Mouse (Mus musculus) midbrain, postnatal 0 days (tissue): ENCODE results near the gene Azgp1. TPM values are rescaled to one million over a fixed set of nuclear protein-coding genes. Genes with fewer than 3 reads are reported as not detected.
"Not testable (repeated sequence)": the region's sequence is repeated elsewhere in the genome, so short reads cannot be mapped to it uniquely, and the experiment has no call there.

Experiments used
- ATAC-seq: fragments of 200-750 bp; cut with Nextera tagmentation; 2 replicates; pipeline ENCODE4 v1.8.0; 2017; ENCODE audit warnings: moderate number of reproducible peaks, mild to moderate bottlenecking, moderate TSS enrichment, moderate library complexity; ENCODE audit not compliant: low FRiP score
- DNase-seq: peaks from one replicate; pipeline ENCODE4 v3.0.0-alpha.2; 2015; ENCODE audit warnings: low spot score
- H3K27ac ChIP-seq: fragments of 300-500 bp; sonication (generic); 2 replicates; pipeline ENCODE4 v1.5.1; 2014; ENCODE audit warnings: low read depth, mild to moderate bottlenecking, low read length, mixed read lengths
- H3K27me3 ChIP-seq: fragments of 300-500 bp; sonication (generic); 2 replicates; pipeline ENCODE4 v1.6.1; 2014; ENCODE audit warnings: low read length, control low read depth, mixed read lengths; ENCODE audit not compliant: insufficient read depth
- H3K36me3 ChIP-seq: fragments of 300-500 bp; sonication (generic); 2 replicates; pipeline ENCODE4 v1.6.1; 2014; ENCODE audit warnings: low read length, control low read depth, mixed read lengths; ENCODE audit not compliant: insufficient read depth
- H3K4me1 ChIP-seq: fragments of 300-500 bp; sonication (generic); 2 replicates; pipeline ENCODE4 v1.6.1; 2014; ENCODE audit warnings: mild to moderate bottlenecking, control low read depth, antibody characterized with exemption, low read length, mixed read lengths; ENCODE audit not compliant: insufficient read depth
- H3K4me2 ChIP-seq: fragments of 300-500 bp; sonication (generic); 2 replicates; pipeline ENCODE4 v1.6.1; 2014; ENCODE audit warnings: low read depth, mild to moderate bottlenecking, low read length, mixed read lengths; ENCODE audit not compliant: poor library complexity, severe bottlenecking
- H3K4me3 ChIP-seq: fragments of 300-500 bp; sonication (generic); 2 replicates; pipeline ENCODE4 v1.5.1; 2014; ENCODE audit warnings: low read depth, mild to moderate bottlenecking, low read length, moderate library complexity
- H3K9ac ChIP-seq: fragments of 300-500 bp; sonication (generic); replicated peaks from 2 replicates; pipeline ENCODE4 v1.6.1; 2014; ENCODE audit warnings: mild to moderate bottlenecking, low read length, moderate library complexity, mixed read lengths; ENCODE audit not compliant: poor library complexity, severe bottlenecking
- H3K9me3 ChIP-seq: fragments of 300-500 bp; sonication (generic); 2 replicates; pipeline ENCODE4 v1.6.1; 2016; ENCODE audit warnings: low read length, control low read depth
- CTCF ChIP-seq: IDR thresholded peaks from 2 replicates; pipeline ENCODE4 v1.5.1; 2016; ENCODE audit warnings: antibody characterized with exemption, mild to moderate bottlenecking
- WGBS: fragments of 180-500 bp; shearing (Covaris S2); extraction: QIAGEN DNeasy Blood & Tissue Kit; methylation state at CpG from one replicate; pipeline ENCODE4 v1.1.7; 2014; 5-methylcytosine and 5-hydroxymethylcytosine counted together
- polyA plus RNA-seq: library from polyadenylated mRNA; unstranded; fragments of >200 nt; fragmentation: Nextera tagmentation; extraction: Ambion mirVana; gene quantifications from 2 replicates; pipeline ENCODE4 v1.2.1, GENCODE M21; 2015
- total RNA-seq: library from RNA; depleted of rRNA; stranded (reverse); fragments of >200 nt; gene quantifications from 2 replicates; pipeline ENCODE4 v1.2.3, GENCODE M21; 2014; rRNA removed

Gene Azgp1
- total and polyA plus RNA-seq, 2 experiments from 2014 or later, result not detected

- H3K27me3 ChIP-seq, result no peaks in the 10 kb centered on the region
- WGBS, result 93% methylated on average over 5 of the region's 5 CpGs
- ATAC-seq (no peak), DNase-seq (no peak)
- H3K36me3 ChIP-seq, result no peaks in the 10 kb centered on the region
- no peak overlapping the region for H3K27ac ChIP-seq
- no peaks in the 10 kb centered on the region for H3K4me1 ChIP-seq
- H3K9me3 ChIP-seq, result no peaks in the 10 kb centered on the region
- TF ChIP-seq CTCF, result no peak
- H3K4me2 ChIP-seq, result no peak overlapping the region
- no peak overlapping the region for H3K9ac ChIP-seq
- H3K4me3 ChIP-seq, result no peak overlapping the region
Measured at GRCm38 (mm10) chr5:138012382-138012781, 31.1 kb downstream of the Azgp1 start.

- no peak for DNase-seq
- no peak for ATAC-seq
- no peak overlapping the region for H3K4me3 ChIP-seq
Measured at GRCm38 (mm10) chr5:138016530-138016929, 35.2 kb downstream of the Azgp1 start.

GRCm38 (mm10) chr5:138016997-138017396 lies 35.7 kb downstream of the Azgp1 start:
- H3K27ac ChIP-seq, result no peak overlapping the region
- no peak overlapping the region for H3K4me2 ChIP-seq
- no peaks in the 10 kb centered on the region for H3K36me3 ChIP-seq
- no peak overlapping the region for H3K4me3 ChIP-seq
- ATAC-seq (no peak), DNase-seq (no peak)
- H3K27me3 ChIP-seq, result no peaks in the 10 kb centered on the region
- no peaks in the 10 kb centered on the region for H3K4me1 ChIP-seq
- no peaks in the 10 kb centered on the region for H3K9me3 ChIP-seq
- TF ChIP-seq CTCF, result no peak
- H3K9ac ChIP-seq, result no peak overlapping the region

More at GRCm38 (mm10) chr5:138016530-138016929, 35.2 kb downstream of the Azgp1 start:
- TF ChIP-seq CTCF, result no peak
- Histone ChIP-seq H3K27ac (no peak overlapping the region), H3K9me3 (no peaks in the 10 kb centered on the region), H3K36me3 (no peaks in the 10 kb centered on the region), H3K4me2 (no peak overlapping the region), H3K9ac (no peak overlapping the region), H3K27me3 (no peaks in the 10 kb centered on the region), H3K4me1 (no peaks in the 10 kb centered on the region)
- 98% methylated on average over 2 of the region's 2 CpGs for WGBS

GRCm38 (mm10) chr5:138019577-138019976 lies 38.3 kb downstream of the Azgp1 start:
- DNase-seq, H3K27me3 ChIP-seq, H3K27ac ChIP-seq, H3K9me3 ChIP-seq, H3K4me2 ChIP-seq, ATAC-seq, H3K36me3 ChIP-seq, H3K4me3 ChIP-seq, H3K4me1 ChIP-seq, H3K9ac ChIP-seq: not testable (repeated sequence)
- 90% methylated on average over 3 of the region's 4 CpGs for WGBS

GRCm38 (mm10) chr5:138020961-138021479 lies 39.7 kb downstream of the Azgp1 start, which contains the start of the genes Smok3a and Smok3b:
Gene Smok3a (plus strand): TSS chr5:138021261.
Gene Smok3b (plus strand): TSS chr5:138021429.
- not testable (repeated sequence) for H3K4me1 ChIP-seq, DNase-seq, H3K9me3 ChIP-seq, H3K9ac ChIP-seq, ATAC-seq, H3K36me3 ChIP-seq, H3K4me2 ChIP-seq, H3K27ac ChIP-seq, H3K27me3 ChIP-seq, H3K4me3 ChIP-seq
- 87% methylated on average over 3 of the region's 7 CpGs for WGBS

Other genes with a start within 250 kb of the Azgp1 start
- 230 and 261 TPM in 2 replicates for gene Nyap1, start 239.9 kb upstream of the Azgp1 start, total RNA-seq
- gene Nyap1, start 239.9 kb upstream of the Azgp1 start, polyA plus RNA-seq, result 47.0 and 50.1 TPM in 2 replicates
- 188 and 320 TPM in 2 replicates for gene Tsc22d4, start 235.8 kb upstream of the Azgp1 start, total RNA-seq
- 157 and 179 TPM in 2 replicates for gene Tsc22d4, start 235.8 kb upstream of the Azgp1 start, polyA plus RNA-seq
- 32.5 and 42.1 TPM in 2 replicates for gene Ppp1r35, start 202.7 kb upstream of the Azgp1 start, total RNA-seq
- gene Ppp1r35, start 202.7 kb upstream of the Azgp1 start, polyA plus RNA-seq, result 38.8 and 47.8 TPM in 2 replicates
- gene Mepce, start 193.9 kb upstream of the Azgp1 start, total RNA-seq, result 40.8 and 46.0 TPM in 2 replicates
- 16.1 and 17.6 TPM in 2 replicates for gene Mepce, start 193.9 kb upstream of the Azgp1 start, polyA plus RNA-seq
- 5.8 and 7.7 TPM in 2 replicates for gene Zcwpw1, start 193.7 kb upstream of the Azgp1 start, total RNA-seq
- 9.0 and 9.4 TPM in 2 replicates for gene Zcwpw1, start 193.7 kb upstream of the Azgp1 start, polyA plus RNA-seq
- gene Pilra, start 145.2 kb upstream of the Azgp1 start, total RNA-seq, result not detected in 2 replicates
- 0.09 and 0.29 TPM in 2 replicates for gene Pilra, start 145.2 kb upstream of the Azgp1 start, polyA plus RNA-seq
- gene Pilrb1, start 123.4 kb upstream of the Azgp1 start, total RNA-seq, result not detected in 2 replicates
- gene Pilrb1, start 123.4 kb upstream of the Azgp1 start, polyA plus RNA-seq, result not detected in 2 replicates
- not detected in 2 replicates for gene Pilrb2, start 109.7 kb upstream of the Azgp1 start, total RNA-seq
- gene Pilrb2, start 109.7 kb upstream of the Azgp1 start, polyA plus RNA-seq, result 0.16 TPM in 1 of 2 replicates, not detected in the other
- not detected in 2 replicates for gene Cyp3a13, start 59.9 kb upstream of the Azgp1 start, total RNA-seq
- not detected in 2 replicates for gene Cyp3a13, start 59.9 kb upstream of the Azgp1 start, polyA plus RNA-seq
- gene Gjc3, start 18.4 kb upstream of the Azgp1 start, total RNA-seq, result 2.6 and 3.8 TPM in 2 replicates
- gene Gjc3, start 18.4 kb upstream of the Azgp1 start, polyA plus RNA-seq, result 1.3 and 1.5 TPM in 2 replicates
- not detected in 2 replicates for gene Smok3a, start 39.7 kb downstream of the Azgp1 start, total RNA-seq
- gene Smok3a, start 39.7 kb downstream of the Azgp1 start, polyA plus RNA-seq, result not detected in 2 replicates
- gene Smok3b, start 39.9 kb downstream of the Azgp1 start, total RNA-seq, result not detected in 2 replicates
- not detected in 2 replicates for gene Smok3b, start 39.9 kb downstream of the Azgp1 start, polyA plus RNA-seq
- gene Smok3c, start 71.7 kb downstream of the Azgp1 start, total RNA-seq, result not detected in 2 replicates
- not detected in 2 replicates for gene Smok3c, start 71.7 kb downstream of the Azgp1 start, polyA plus RNA-seq
- 40.4 and 45.3 TPM in 2 replicates for gene Zkscan1, start 103.6 kb downstream of the Azgp1 start, total RNA-seq
- gene Zkscan1, start 103.6 kb downstream of the Azgp1 start, polyA plus RNA-seq, result 11.4 and 11.6 TPM in 2 replicates
- 20.7 and 22.1 TPM in 2 replicates for gene Zscan21, start 135.4 kb downstream of the Azgp1 start, total RNA-seq
- gene Zscan21, start 135.4 kb downstream of the Azgp1 start, polyA plus RNA-seq, result 54.3 and 57.1 TPM in 2 replicates
- gene Zfp113, start 174.2 kb downstream of the Azgp1 start, total RNA-seq, result 6.4 and 7.2 TPM in 2 replicates
- gene Zfp113, start 174.2 kb downstream of the Azgp1 start, polyA plus RNA-seq, result 7.0 and 7.3 TPM in 2 replicates
- 50.9 and 54.3 TPM in 2 replicates for gene Cops6, start 179.6 kb downstream of the Azgp1 start, total RNA-seq
- 283 and 299 TPM in 2 replicates for gene Cops6, start 179.6 kb downstream of the Azgp1 start, polyA plus RNA-seq
- gene Ap4m1, start 190.5 kb downstream of the Azgp1 start, total RNA-seq, result 60.8 and 62.6 TPM in 2 replicates
- 17.2 and 17.5 TPM in 2 replicates for gene Ap4m1, start 190.5 kb downstream of the Azgp1 start, polyA plus RNA-seq
- gene Mcm7, start 190.9 kb downstream of the Azgp1 start, total RNA-seq, result 27.8 and 31.0 TPM in 2 replicates
- gene Mcm7, start 190.9 kb downstream of the Azgp1 start, polyA plus RNA-seq, result 37.9 and 39.6 TPM in 2 replicates
- gene Taf6, start 205.9 kb downstream of the Azgp1 start, total RNA-seq, result 61.1 and 90.3 TPM in 2 replicates
- gene Taf6, start 205.9 kb downstream of the Azgp1 start, polyA plus RNA-seq, result 49.0 and 49.8 TPM in 2 replicates
- 11.7 and 14.0 TPM in 2 replicates for gene Cnpy4, start 206.0 kb downstream of the Azgp1 start, total RNA-seq
- 21.7 and 21.8 TPM in 2 replicates for gene Cnpy4, start 206.0 kb downstream of the Azgp1 start, polyA plus RNA-seq
- 15.6 and 16.2 TPM in 2 replicates for gene Mblac1, start 212.8 kb downstream of the Azgp1 start, total RNA-seq
- 11.2 and 11.9 TPM in 2 replicates for gene Mblac1, start 212.8 kb downstream of the Azgp1 start, polyA plus RNA-seq
- not detected in 2 replicates for gene Nxpe5, start 244.4 kb downstream of the Azgp1 start, total RNA-seq
- not detected in 2 replicates for gene Nxpe5, start 244.4 kb downstream of the Azgp1 start, polyA plus RNA-seq